Comparison of ENCODE assay signal across 8 mouse cellular contexts in the genomic region with DNA sequence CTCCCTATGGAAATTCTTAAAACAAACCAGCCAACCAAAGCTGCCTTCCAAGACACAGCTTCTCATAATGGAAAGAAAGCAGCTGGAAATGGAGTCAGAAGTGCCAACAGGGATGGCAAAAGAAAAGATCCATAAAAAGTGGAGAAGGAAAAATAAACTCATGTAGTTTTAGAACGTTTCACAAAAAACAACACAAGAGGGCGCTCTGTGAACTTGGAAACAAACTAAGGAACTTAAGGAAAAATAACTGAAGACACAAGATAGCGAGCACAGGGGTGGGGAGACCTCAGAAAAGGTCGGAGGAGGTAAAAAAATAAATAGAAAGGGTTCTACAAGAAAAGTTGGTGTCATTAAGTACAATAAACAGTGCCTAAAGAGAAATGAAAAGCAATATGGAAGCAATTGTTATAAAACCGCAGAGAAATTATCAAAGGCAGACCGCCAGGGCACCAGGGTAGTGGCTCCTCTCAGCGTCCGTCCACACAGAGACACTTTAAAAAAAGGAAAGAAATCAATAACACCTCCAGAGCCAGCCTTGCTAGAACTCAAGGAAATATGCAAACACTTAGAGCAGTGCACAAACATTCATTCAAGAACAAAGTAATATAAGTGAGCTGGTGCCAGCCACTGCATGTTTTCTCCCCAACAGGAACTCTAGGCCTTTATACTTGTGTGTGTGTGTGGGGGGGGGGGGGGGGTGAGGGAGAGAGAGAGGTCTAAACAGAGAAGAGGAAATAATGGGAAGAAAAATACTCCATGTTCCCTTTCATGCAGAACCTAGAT. TPM values are rescaled to one million over a fixed set of nuclear protein-coding genes. Genes with fewer than 3 reads are reported as not detected.
DNase-seq lines count a peak whose midpoint lies in the region; ATAC-seq lines count a peak whose summit lies in the region.

No protein-coding gene starts in this region.

- H3K4me3 ChIP-seq in hindbrain, embryonic 11.5 days (ENCODE audit: low read depth, low read length), result no peak overlapping the region
- H3K4me3 ChIP-seq in hindbrain, embryonic 13.5 days, result no peak overlapping the region
- no peak overlapping the region for H3K4me3 ChIP-seq in intestine, embryonic 16.5 days (ENCODE audit: low read length)
- H3K4me3 ChIP-seq in hindbrain, embryonic 12.5 days, result no peak overlapping the region

- WGBS in hindbrain, embryonic 11.5 days, result 49% methylated on average over 8 of the region's 8 CpGs
- WGBS in hindbrain, embryonic 13.5 days, result 51% methylated on average over 8 of the region's 8 CpGs
- WGBS in intestine, embryonic 16.5 days, result 38% methylated on average over 8 of the region's 8 CpGs
- 53% methylated on average over 8 of the region's 8 CpGs for WGBS in hindbrain, embryonic 12.5 days

- DNase-seq in hindbrain, embryonic 11.5 days (ENCODE audit: low spot score), result peak; percentile 61
- DNase-seq in right cerebral cortex, adult 18-20 months, result peak; percentile 36
- no peak for DNase-seq in right cerebral cortex, postnatal 10 days (ENCODE audit: low spot score in 2 of 2)
- peak; percentile 45 to 68 for DNase-seq in cerebellum, postnatal 10 days
- DNase-seq in mesoderm, embryonic 11.5 days (ENCODE audit: low read depth, low spot score), result peak; percentile 60

- H3K27me3 ChIP-seq in hindbrain, embryonic 11.5 days (ENCODE audit: control insufficient read depth, insufficient read depth, low read length), result no peaks in the 10 kb centered on the region
- no peaks in the 10 kb centered on the region for H3K27me3 ChIP-seq in hindbrain, embryonic 13.5 days
- H3K27me3 ChIP-seq in intestine, embryonic 16.5 days (replicated peaks; ENCODE audit: control insufficient read depth, insufficient read depth, low read length), result no peaks in the 10 kb centered on the region
- no peaks in the 10 kb centered on the region for H3K27me3 ChIP-seq in hindbrain, embryonic 12.5 days

- H3K27ac ChIP-seq in hindbrain, embryonic 11.5 days (ENCODE audit: low read depth, low read length), result no peak overlapping the region
- H3K27ac ChIP-seq in hindbrain, embryonic 13.5 days, result no peak overlapping the region
- H3K27ac ChIP-seq in intestine, embryonic 16.5 days (ENCODE audit: low read length), result no peak overlapping the region
- H3K27ac ChIP-seq in hindbrain, embryonic 12.5 days, result no peak overlapping the region

- peaks cover 4% of the 10 kb centered on the region for H3K4me1 ChIP-seq in hindbrain, embryonic 11.5 days (replicated peaks; ENCODE audit: control insufficient read depth, insufficient read depth, low read length)
- H3K4me1 ChIP-seq in hindbrain, embryonic 13.5 days (replicated peaks), result peaks cover 9% of the 10 kb centered on the region
- 0 out of 2 replicates have a peak, but pooled peaks cover 4% of the 10 kb centered on the region for H3K4me1 ChIP-seq in intestine, embryonic 16.5 days (ENCODE audit: control insufficient read depth, insufficient read depth, low read length)
- peaks cover 9% of the 10 kb centered on the region for H3K4me1 ChIP-seq in hindbrain, embryonic 12.5 days

- ATAC-seq in hindbrain, embryonic 11.5 days (ENCODE audit: low FRiP score), result no peak
- no peak for ATAC-seq in hindbrain, embryonic 13.5 days (ENCODE audit: low FRiP score)
- no peak for ATAC-seq in intestine, embryonic 16.5 days
- ATAC-seq in hindbrain, embryonic 12.5 days (ENCODE audit: low FRiP score), result no peak

- no peaks in the 10 kb centered on the region for H3K9me3 ChIP-seq in hindbrain, embryonic 11.5 days (ENCODE audit: control insufficient read depth, low read length)
- H3K9me3 ChIP-seq in hindbrain, embryonic 13.5 days, result no peaks in the 10 kb centered on the region
- H3K9me3 ChIP-seq in intestine, embryonic 16.5 days (ENCODE audit: control insufficient read depth, low read length), result no peaks in the 10 kb centered on the region
- no peaks in the 10 kb centered on the region for H3K9me3 ChIP-seq in hindbrain, embryonic 12.5 days (replicated peaks)

- H3K4me2 ChIP-seq in hindbrain, embryonic 11.5 days (replicated peaks; ENCODE audit: low read depth, low read length), result no peak overlapping the region
- H3K4me2 ChIP-seq in hindbrain, embryonic 13.5 days, result no peak overlapping the region
- H3K4me2 ChIP-seq in intestine, embryonic 16.5 days (ENCODE audit: low read depth, low read length), result no peak overlapping the region
- H3K4me2 ChIP-seq in hindbrain, embryonic 12.5 days (replicated peaks), result no peak overlapping the region

- H3K9ac ChIP-seq in hindbrain, embryonic 11.5 days (ENCODE audit: low read depth, low read length), result no peak overlapping the region
- H3K9ac ChIP-seq in hindbrain, embryonic 13.5 days, result no peak overlapping the region
- no peak overlapping the region for H3K9ac ChIP-seq in intestine, embryonic 16.5 days (ENCODE audit: low read depth, low read length)
- no peak overlapping the region for H3K9ac ChIP-seq in hindbrain, embryonic 12.5 days

- H3K36me3 ChIP-seq in hindbrain, embryonic 11.5 days (ENCODE audit: control insufficient read depth, insufficient read depth, low read length), result no peaks in the 10 kb centered on the region
- no peaks in the 10 kb centered on the region for H3K36me3 ChIP-seq in hindbrain, embryonic 13.5 days
- H3K36me3 ChIP-seq in intestine, embryonic 16.5 days (ENCODE audit: control insufficient read depth, insufficient read depth, low read length), result no peaks in the 10 kb centered on the region
- no peaks in the 10 kb centered on the region for H3K36me3 ChIP-seq in hindbrain, embryonic 12.5 days

RNA-seq across cellular contexts. Expression of gene Slmap, which starts 48.1 kb away (rescaled TPM):
- polyA plus RNA-seq in hindbrain, embryonic 11.5 days (2014; fragmentation: Nextera tagmentation; extraction: Ambion mirVana), result 20.8 and 24.0 TPM in 2 replicates
- 11.4 and 13.3 TPM in 2 replicates for polyA plus RNA-seq in hindbrain, embryonic 13.5 days (2015; fragmentation: Nextera tagmentation; extraction: Ambion mirVana)
- polyA plus RNA-seq in intestine, embryonic 16.5 days (2015; fragmentation: Nextera tagmentation; extraction: Ambion mirVana), result 40.4 and 42.7 TPM in 2 replicates
- 24.9 and 25.5 TPM in 2 replicates for polyA plus RNA-seq in hindbrain, embryonic 12.5 days (2016; fragmentation: Nextera tagmentation; extraction: Ambion mirVana)

Comparison
In these comparisons a context has a peak if more than half of its experiments do, and no peak if none do; other contexts are left out.
1. DNase-seq: peak in hindbrain, embryonic 11.5 days (single experiment), right cerebral cortex, adult 18-20 months (single experiment), cerebellum, postnatal 10 days (2 of 2) and mesoderm, embryonic 11.5 days (single experiment); none in right cerebral cortex, postnatal 10 days (0 of 2).